Mouse (Mus musculus): ENCODE data around the gene Chd4. TPM values are rescaled to one million over a fixed set of nuclear protein-coding genes. Genes with fewer than 3 reads are reported as not detected.
"Not testable (repeated sequence)": the region's sequence is repeated elsewhere in the genome, so short reads cannot be mapped to it uniquely, and the experiment has no call there.

Gene Chd4
- 100 to 1,000 TPM; 159 to 187 (median 175) TPM for total RNA-seq (2022)

DNA sequence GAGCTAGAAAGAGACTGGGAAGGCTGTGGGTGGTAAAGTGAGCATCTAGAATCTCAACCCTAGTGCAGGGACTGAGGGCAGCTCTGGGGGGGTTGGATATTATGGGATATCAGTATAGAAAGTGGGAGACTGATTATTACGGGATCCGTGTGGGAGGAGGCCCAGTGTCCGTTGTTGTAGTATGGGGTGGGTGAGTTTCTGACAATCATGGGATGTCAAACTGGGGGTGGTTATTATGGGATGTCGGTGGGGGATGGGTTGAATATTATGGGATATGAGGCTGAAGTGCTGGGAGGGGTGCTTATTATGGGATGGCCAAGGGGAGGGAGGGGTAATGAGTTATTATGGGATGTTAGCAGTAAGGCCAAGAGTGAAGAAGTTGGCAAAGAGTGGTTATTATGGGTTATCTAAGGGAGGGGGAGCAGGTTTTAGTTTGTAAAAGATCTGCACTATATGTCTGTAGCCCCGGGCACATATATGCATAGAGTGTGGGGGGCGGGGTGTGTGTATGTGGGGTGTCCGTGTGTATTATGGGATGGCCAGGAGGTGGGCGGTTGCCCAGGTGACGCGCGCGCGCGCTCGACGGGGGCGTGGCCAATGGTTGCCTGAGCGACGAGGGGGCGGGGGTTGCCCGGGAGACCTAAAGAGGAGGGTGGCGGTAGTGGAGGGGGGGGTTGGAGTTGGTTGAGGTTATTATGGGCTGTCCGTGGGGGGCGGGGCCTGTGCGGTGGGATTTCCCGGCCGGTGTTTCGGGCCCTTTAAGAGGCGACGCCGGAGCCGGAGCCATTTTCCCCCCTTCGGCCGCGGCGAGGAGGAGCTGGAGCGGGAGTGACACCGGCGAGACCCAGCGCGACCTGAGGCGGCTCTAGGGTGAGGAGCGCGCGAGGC is at the start of gene Chd4:
Gene Chd4, plus strand, starts transcription at position 591 of the 888 bp plus-strand sequence.
- peak; percentile 93 to 94 for DNase-seq (ENCODE audit: low spot score in 2 of 2)

GRCm38 (mm10) chr6:125046691-125047090 is 49.1 kb upstream of the Chd4 start:
- DNase-seq (ENCODE audit: low spot score in 2 of 2) = peak; percentile 69 to 81

- no peak for DNase-seq (ENCODE audit: low spot score in 2 of 2)
Observed at GRCm38 (mm10) chr6:125049678-125050077, 46.1 kb upstream of the Chd4 start, which contains the start of gene Acrbp. TSS of gene Acrbp (plus strand) at chr6:125049689.

- DNase-seq (ENCODE audit: low spot score in 2 of 2) = no peak
Observed at GRCm38 (mm10) chr6:125051237-125051636, 44.5 kb upstream of the Chd4 start.

DNA sequence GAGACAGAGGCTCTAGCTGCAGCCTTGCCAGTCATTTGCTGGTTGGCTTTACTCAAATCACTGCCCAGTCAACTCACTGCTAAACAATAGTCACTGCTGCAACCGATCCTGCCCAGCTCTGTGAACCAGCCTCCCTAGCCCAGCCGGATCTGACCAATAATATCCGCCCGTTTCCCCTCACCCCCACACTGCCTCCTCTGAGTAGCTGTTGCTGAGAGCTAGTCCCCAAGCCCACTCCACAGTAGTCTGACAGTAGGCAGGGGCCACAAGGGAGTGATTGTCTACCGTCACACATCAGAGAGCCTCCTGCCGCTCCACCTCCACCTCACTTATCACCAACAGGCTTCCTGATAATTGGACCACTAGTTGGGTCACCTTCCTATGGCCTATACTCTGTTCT is 34.3 kb upstream of the Chd4 start:
- DNase-seq (ENCODE audit: low spot score in 2 of 2) = no peak

GRCm38 (mm10) chr6:125062511-125062910 is 33.3 kb upstream of the Chd4 start:
- DNase-seq (ENCODE audit: low spot score in 2 of 2) = no peak

DNA sequence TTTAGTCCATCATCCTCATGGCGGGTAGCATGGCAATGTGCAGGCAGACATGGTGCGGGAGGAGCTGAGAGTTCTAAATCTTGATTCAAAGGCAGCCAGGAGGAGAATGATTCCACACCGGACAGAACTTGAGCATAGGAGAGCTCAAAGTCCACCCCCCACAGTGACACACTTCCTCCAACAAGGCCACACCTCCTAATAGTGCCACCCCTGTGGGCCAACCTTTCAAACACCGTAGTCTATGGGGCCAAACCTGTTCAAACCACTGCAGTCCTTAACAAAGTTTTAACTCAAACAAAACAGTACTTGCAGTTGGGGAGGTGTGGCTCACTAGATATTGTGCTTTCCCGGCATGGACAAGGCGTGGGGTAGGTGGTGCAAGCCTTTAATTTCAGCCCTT is 31.9 kb upstream of the Chd4 start:
- DNase-seq (ENCODE audit: low spot score in 2 of 2) = no peak

DNA sequence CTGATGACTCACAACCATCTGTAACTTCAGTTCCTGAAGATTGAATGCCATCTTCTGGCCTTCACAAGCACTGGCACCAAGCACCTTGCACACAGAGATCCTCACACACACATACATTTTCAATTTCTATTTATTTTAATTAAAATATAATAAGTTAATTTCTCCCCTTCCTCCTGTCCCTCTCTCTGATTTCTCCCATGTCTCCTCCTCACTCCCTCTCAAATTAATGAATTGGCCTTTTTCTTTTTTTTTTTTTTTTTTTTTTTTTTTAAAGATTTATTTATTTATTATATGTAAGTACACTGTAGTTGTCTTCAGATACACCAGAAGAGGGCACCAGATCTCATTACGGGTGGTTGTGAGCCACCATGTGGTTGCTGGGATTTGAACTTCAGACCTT is 30.6 kb upstream of the Chd4 start:
- DNase-seq (ENCODE audit: low spot score in 2 of 2) = not testable (repeated sequence)

DNA sequence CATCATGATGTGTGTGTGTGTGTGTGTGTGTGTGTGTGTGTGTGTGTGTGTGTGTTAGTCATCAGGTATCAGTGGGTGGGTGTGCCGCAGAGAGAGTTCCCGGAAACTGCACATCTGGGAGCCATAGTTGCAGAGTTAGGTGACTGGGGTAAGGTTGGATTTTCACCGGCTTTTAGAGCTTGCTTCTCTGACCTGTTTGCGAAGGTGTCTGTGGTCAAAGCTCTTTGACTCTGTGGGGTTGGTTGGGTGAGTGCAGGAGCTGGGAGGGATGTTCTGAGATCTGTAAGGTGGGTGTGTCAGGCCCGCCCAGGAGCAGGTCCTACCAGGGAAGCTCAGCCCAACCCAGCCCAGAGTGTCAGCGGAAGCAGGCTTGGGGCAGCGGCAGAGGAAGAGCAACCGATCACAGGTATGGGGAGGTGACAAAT is 28.2 kb upstream of the Chd4 start, which contains the start of gene Lpar5:
Gene Lpar5, plus strand, starts transcription at position 350 of the 425 bp plus-strand sequence.
- DNase-seq (ENCODE audit: low spot score in 2 of 2) = no peak

- DNase-seq (ENCODE audit: low spot score in 2 of 2) = peak in 1 of 2 experiments; percentile 31
Observed at GRCm38 (mm10) chr6:125071170-125071895, 24.4 kb upstream of the Chd4 start.

DNA sequence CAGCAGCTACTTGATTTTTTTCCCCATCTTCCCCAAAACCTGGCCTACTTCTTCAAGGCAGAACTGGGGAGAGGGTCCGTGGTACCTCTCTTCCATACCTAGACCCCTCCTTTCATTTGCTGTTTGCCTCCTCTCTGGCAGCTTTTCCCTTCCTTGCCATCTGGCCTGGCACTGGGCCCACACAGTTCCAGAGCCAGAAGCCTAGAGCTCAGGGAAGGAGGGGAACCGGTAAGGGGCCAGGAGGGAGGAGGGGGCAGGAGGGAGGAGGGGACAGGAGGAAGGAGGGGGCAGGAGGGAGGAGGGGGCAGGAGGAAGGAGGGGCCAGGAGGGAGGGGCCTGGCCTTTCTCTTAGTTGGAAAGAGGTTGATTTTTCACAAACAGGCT is 23.9 kb upstream of the Chd4 start:
- peak in 1 of 2 experiments; percentile 66 for DNase-seq (ENCODE audit: low spot score in 2 of 2)

DNA sequence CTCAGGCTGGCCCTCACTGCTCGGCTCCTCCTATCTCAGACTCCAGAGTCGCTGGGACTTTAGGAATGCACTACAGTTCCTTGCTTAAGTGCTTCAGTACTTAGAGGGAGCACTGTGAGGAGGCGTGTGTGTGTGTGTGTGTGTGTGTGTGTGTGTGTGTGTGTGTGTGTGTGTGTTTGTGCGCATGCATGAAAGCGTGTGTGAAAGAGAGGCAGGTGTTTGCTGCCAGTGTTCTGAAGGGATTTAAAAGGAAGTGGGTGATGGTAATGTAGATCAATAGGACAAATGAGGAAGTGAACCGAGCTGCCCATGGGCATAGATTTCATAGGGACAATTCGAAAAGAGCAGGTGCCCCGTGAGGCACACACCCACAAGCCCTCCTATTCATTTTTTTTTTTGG is 22.0 kb upstream of the Chd4 start:
- no peak for DNase-seq (ENCODE audit: low spot score in 2 of 2)

GRCm38 (mm10) chr6:125081394-125081793 is 14.4 kb upstream of the Chd4 start:
- DNase-seq (ENCODE audit: low spot score in 2 of 2) = no peak

- peak; percentile 79 to 80 for DNase-seq (ENCODE audit: low spot score in 2 of 2)
Observed at GRCm38 (mm10) chr6:125081797-125082560, 13.8 kb upstream of the Chd4 start.

DNA sequence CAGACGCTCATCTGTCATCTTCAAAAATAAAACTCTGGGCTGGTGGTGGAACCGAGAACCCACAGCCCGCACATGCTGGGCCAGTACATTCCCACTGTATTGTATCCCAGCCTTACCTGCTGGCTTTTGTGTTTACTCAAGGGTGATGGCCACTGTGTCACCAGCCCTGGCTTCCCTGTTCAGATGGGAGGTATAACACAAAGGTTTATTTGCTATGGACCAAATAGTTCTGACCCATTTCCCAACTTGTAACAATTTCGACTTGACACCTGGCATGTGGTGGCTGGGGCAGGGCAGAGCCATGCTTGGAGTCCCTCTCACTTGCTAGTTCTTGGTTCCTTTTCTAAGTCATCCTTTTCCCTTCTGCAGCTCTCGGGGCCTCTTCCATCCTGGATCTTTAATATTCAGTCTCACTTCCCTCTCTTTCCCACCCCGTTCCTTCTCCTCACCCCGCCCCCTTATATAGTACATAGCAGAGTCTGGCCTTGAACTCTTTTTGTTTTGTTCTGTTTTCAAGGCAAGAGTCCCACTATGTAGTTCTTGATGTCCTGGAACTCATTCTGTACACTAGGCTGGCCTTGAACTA is 12.9 kb upstream of the Chd4 start:
- no peak for DNase-seq (ENCODE audit: low spot score in 2 of 2)

GRCm38 (mm10) chr6:125084424-125084823 is 11.4 kb upstream of the Chd4 start:
- DNase-seq (ENCODE audit: low spot score in 2 of 2) = peak in 1 of 2 experiments; percentile 73

GRCm38 (mm10) chr6:125087937-125088336 is 7.8 kb upstream of the Chd4 start:
- DNase-seq (ENCODE audit: low spot score in 2 of 2) = no peak

DNA sequence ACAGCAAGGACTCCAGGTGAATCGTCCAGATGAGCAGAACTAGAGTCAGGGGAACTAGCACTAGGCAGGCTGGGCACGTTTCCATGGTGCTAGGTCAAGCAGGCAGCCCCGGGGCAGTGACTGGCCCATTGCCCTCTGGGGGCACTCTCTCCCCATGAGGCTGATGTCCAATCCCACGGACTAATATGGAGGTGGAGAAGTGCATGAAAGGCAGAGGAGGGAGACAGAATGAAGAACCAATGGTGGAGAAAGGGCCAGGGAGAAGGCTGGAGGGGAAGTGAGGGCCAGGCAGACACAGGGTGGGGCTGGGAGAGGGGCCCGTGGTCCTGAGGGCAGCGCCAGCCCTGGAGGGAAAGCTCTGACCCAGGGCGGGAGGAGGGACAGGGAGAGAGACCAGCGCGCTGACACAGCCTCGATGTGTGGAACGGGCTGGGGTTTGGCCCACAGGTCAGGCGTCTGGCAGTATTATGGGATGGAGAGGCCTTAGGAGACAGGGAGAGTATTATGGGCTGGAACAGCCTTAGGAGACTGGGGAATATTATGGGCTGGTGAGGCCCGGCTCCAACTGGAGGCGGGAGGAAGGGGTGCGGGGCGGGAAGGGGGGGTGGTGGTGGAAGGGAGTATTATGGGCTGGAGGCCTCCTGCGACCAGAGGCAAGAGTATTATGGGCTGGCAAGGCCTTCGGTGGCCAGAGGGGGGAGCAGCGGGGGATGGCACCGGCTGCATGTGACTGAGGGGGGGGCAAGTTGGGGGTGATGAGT is 7.0 kb upstream of the Chd4 start:
- peak; percentile 68 to 84 for DNase-seq (ENCODE audit: low spot score in 2 of 2)

- peak; percentile 84 to 91 for DNase-seq (ENCODE audit: low spot score in 2 of 2)
Observed at GRCm38 (mm10) chr6:125089521-125090321, 6.1 kb upstream of the Chd4 start.

All from layer of hippocampus, adult 8-10 months (tissue).